Mouse (Mus musculus): ENCODE results near the gene Btbd11. TPM values are rescaled to one million over a fixed set of nuclear protein-coding genes. Genes with fewer than 3 reads are reported as not detected.
A peak's percentile ranks its signal among the peaks of the same experiment; 100 is the strongest.

The Btbd11 gene
- total RNA-seq, 2 experiments from 2014 or later: 1.3 to 1.6 TPM

- intact Hi-C loops (cut with DNase I): no loop called here
- no peak for DNase-seq
Observed at GRCm38 (mm10) chr10:85517223-85518110, 130.9 kb downstream of the Btbd11 start.

- no peak for DNase-seq
- intact Hi-C loops (cut with DNase I): no loop called here
Observed at GRCm38 (mm10) chr10:85518111-85518409, 131.4 kb downstream of the Btbd11 start.

GRCm38 (mm10) chr10:85522220-85522760 is 135.7 kb downstream of the Btbd11 start:
- intact Hi-C loops (cut with DNase I): no loop called here
- no peak for DNase-seq

GRCm38 (mm10) chr10:85525267-85526015 is 138.8 kb downstream of the Btbd11 start:
- intact Hi-C loops (cut with DNase I): no loop called here
- DNase-seq: no peak

GRCm38 (mm10) chr10:85526657-85527056 is 140.0 kb downstream of the Btbd11 start:
- no peak for DNase-seq
- intact Hi-C loops (cut with DNase I): no loop called here

- intact Hi-C loops (cut with DNase I): no loop called here
Observed at GRCm38 (mm10) chr10:85527722-85528121, 141.1 kb downstream of the Btbd11 start.

GRCm38 (mm10) chr10:85533192-85533710 is 146.6 kb downstream of the Btbd11 start:
- no peak for DNase-seq
- intact Hi-C loops (cut with DNase I): no loop called here

More at GRCm38 (mm10) chr10:85527722-85528121, 141.1 kb downstream of the Btbd11 start:
- DNase-seq: no peak

GRCm38 (mm10) chr10:85538051-85538753 is 151.6 kb downstream of the Btbd11 start:
- intact Hi-C loops (cut with DNase I): loop anchor here (2.0 kb wide), 1 partner anchor 317 kb away; no protein-coding TSS in a partner anchor
- no peak for DNase-seq

GRCm38 (mm10) chr10:85539510-85540120 is 153.0 kb downstream of the Btbd11 start:
- DNase-seq: peak; percentile 3 to 12
- intact Hi-C loops (cut with DNase I): loop anchor here (2.0 kb wide), 1 partner anchor 319 kb away; no protein-coding TSS in a partner anchor

- intact Hi-C loops (cut with DNase I): no loop called here
- DNase-seq: no peak
Observed at GRCm38 (mm10) chr10:85540311-85541093, 153.9 kb downstream of the Btbd11 start.

GRCm38 (mm10) chr10:85541481-85541880 is 154.9 kb downstream of the Btbd11 start:
- intact Hi-C loops (cut with DNase I): no loop called here

GRCm38 (mm10) chr10:85541892-85542630 is 155.4 kb downstream of the Btbd11 start:
- no peak for DNase-seq
- intact Hi-C loops (cut with DNase I): no loop called here

More at GRCm38 (mm10) chr10:85541481-85541880, 154.9 kb downstream of the Btbd11 start:
- DNase-seq: no peak

GRCm38 (mm10) chr10:85543281-85543680 is 156.7 kb downstream of the Btbd11 start:
- DNase-seq: no peak
- intact Hi-C loops (cut with DNase I): no loop called here

- intact Hi-C loops (cut with DNase I): no loop called here
- DNase-seq: no peak
Observed at GRCm38 (mm10) chr10:85544991-85545390, 158.4 kb downstream of the Btbd11 start.

GRCm38 (mm10) chr10:85555193-85555592 is 168.6 kb downstream of the Btbd11 start:
- intact Hi-C loops (cut with DNase I): no loop called here

GRCm38 (mm10) chr10:85561418-85561817 is 174.8 kb downstream of the Btbd11 start:
- no peak for DNase-seq
- intact Hi-C loops (cut with DNase I): no loop called here

More at GRCm38 (mm10) chr10:85555193-85555592, 168.6 kb downstream of the Btbd11 start:
- DNase-seq: no peak

GRCm38 (mm10) chr10:85571456-85571855 is 184.8 kb downstream of the Btbd11 start:
- no peak for DNase-seq
- intact Hi-C loops (cut with DNase I): no loop called here

GRCm38 (mm10) chr10:85572571-85572970 is 186.0 kb downstream of the Btbd11 start:
- intact Hi-C loops (cut with DNase I): no loop called here
- no peak for DNase-seq

Data from heart, postnatal 10 days (tissue).